Mouse (Mus musculus): ENCODE results near the gene Hint1.

The Hint1 gene

DNA sequence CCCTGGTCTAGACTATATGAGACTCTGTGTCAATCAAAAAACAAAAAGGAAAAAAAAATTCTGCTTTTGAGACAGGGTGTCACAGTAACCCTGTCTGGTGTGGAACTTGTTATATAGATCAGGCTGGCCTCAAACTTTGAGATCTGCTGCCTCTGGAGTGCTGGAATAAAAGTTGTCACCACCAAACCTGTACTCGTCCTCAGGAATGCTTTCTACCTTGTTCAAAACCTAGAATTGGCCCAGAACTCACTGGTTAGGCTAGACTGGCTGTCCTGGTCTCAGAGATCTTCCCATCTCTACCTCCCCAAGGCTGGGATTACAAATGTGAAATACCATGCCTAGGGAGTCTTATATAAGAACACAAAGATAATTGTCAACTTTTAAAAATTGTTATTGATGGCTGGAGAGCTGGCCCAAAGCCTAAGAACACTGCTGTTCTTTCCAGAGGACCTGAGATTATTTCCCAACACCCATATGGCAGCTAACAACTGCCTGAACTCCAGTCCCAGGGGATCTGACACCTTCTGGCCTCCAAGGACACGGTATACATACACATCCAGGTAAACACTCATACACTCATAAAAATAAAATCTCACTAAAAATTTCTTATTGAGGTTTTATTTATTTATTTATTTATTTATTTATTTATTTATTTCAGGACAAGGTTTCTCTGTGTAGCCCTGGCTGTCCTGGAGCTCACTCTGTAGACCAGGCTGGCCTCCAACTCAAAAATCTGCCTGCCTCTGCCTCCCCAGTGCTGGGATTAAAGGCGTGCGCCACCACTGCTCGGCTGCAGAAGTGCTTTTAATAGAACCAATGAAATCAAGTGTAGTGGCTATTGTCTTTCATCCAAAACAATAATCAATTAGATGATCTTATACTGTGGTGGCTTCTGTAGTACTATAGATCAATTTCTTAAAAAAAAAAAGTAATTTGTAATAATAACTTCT lies 4.4 kb upstream of the Hint1 start:
- WGBS, result 91% methylated on average over 5 of the region's 5 CpGs

DNA sequence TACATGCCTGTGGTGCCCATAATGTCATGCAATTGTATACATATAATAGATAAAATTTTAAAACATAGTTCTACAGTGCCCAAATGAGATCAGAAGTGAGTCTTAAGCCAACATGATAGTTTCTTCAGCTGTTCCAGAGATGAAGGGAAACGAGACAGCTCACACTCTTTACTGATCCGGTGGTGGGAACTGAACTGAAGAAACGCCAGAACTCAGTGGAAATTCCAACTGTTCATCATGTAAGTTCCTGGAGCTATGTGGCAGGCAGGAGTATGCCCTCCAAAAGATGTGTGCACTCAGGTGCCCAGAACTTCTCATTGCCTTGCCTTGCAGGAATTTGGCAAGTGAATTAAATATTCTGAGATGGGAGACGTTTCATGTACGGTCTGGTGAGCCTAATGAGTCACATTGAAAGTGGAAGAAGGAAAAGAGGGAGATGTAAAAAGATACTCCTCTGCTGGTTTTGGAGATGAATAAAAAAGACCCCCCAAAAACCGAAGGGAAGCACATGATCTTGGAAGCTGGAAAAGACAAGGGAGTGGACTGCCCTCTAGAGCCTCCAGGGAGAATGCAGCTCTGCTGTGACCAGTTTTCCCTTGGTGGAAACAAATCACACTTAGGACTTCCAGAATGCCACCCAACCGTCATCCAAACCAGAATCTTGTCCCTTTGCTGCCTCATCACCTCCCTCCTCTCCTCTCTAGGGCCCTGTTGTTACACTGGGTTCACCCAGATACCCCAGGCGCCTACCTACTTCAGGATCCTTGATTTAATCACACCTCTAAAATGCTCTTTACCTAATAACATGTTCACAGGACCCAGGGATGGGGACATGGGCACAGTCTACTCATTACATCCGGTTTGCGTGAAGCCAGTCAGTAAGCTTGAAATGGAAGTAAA lies 3.3 kb upstream of the Hint1 start:
- 27% methylated on average over 10 of the region's 10 CpGs for WGBS

DNA sequence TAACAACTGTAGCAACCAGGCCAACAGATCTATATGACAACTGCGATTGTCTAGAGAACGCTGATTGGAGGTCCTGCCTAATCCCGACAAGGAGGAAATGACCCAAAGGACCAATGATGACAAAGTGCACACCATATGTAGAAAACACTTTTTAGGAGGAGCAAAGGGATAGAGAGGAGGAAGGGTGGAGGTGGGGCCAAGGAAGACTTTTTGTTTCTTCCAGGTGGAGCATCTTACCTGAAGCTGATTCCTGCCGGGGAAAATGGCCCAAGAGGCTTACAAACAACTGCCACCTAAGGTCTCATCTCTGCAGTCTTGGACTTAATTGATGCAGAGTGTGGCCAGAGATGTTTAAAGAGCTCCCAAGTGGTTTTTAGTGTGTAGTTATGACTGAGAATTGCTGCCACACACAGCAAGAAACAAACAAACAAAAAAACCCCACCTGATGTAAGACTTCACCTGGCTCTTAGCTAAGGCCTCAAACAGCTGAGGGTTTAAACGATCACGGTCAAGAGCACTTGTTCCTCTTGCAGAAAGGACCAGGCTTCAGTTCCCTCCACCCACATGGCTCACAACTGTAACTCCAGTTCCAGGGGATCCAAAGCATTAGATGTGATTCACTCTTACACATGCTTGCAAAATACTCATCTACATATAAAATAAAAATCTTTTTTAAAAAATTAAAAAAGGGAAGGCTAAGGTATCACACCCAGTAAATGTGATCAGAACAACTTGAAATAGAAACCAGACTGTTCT lies 675 bp upstream of the Hint1 start:
- WGBS, result 82% methylated on average over 6 of the region's 6 CpGs

DNA sequence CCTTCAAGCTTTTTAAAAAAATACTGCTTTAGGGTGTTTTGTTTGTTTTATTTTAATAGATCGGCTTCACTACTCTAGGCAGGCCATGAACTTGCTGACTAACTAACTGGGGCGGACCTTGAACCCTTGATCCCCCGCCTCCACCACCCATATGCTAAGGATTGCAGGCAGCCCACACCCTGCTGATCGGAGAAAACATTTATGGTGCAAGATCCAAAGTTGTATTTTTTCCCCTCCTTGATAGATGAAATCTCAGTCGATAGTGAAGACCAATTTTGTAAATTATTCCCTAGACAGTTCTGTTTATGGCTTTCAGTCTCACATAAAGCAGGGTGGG lies 834 bp downstream of the Hint1 start:
- 4% methylated on average over 5 of the region's 5 CpGs for WGBS

DNA sequence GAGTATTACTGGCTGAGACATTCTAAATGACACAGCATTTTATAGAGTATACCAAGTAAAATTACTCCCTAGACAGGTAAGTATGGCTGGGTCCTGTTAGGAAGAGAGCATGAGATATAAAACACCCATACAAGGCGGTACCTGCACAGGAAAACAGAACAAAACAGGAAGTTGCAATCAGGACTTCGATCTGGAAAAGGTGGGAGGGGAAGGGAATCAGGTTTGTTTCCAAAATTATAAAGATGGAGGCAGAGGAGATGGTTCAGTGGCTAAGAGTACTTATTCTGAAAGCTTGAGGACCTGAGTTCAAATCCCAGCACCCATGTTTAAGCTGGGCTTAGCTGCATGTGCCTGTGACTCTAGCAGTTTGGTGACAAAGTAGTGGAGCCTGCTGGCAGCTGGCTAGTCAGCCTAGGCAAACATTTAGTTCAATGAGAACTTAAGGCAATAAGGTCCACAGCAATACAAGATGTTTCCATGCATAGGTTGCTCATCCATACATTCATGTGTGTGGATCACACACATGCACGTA lies 1.8 kb downstream of the Hint1 start:
- WGBS, result 76% methylated on average over 3 of the region's 3 CpGs

DNA sequence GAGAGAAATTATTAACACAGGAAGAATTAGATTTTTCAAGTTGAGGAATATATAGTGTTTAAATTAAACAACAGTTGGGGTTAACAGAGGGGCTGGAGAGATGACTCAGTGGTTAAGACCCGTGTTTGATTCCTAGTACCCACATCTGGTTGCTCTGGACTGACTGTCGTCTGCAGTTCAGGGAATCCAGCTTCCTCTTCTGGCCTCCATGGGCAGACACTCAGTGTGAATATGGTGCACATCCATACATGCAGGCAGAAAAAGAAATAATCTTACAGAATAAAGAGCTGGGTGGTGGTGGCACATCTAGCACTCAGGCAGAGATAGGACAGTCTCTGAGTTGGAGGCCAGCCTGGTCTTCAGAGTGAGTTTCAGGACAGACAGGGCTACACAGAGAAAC lies 2.3 kb downstream of the Hint1 start:
- WGBS, result 62% methylated on average over 2 of the region's 2 CpGs

DNA sequence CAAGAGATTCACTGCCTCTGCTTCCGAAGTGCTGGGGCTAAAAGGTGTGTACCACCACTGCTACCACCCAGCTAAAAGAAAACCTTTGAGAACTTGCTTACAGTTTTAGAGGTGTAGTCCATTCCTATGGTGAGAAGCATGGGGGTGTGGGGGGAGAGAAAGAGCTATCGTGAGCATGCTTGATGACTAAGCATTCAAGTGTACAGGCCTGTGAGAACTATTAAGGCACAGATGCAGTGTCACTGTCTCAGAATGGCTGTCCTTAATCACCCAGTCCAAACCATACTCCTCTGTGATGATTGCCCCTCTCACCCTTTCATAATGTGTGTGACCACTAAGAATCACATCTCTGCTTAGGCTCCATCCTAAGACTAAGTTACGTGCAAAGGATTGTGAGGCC lies 3.1 kb downstream of the Hint1 start:
- WGBS, result 53% methylated on average over 3 of the region's 3 CpGs

DNA sequence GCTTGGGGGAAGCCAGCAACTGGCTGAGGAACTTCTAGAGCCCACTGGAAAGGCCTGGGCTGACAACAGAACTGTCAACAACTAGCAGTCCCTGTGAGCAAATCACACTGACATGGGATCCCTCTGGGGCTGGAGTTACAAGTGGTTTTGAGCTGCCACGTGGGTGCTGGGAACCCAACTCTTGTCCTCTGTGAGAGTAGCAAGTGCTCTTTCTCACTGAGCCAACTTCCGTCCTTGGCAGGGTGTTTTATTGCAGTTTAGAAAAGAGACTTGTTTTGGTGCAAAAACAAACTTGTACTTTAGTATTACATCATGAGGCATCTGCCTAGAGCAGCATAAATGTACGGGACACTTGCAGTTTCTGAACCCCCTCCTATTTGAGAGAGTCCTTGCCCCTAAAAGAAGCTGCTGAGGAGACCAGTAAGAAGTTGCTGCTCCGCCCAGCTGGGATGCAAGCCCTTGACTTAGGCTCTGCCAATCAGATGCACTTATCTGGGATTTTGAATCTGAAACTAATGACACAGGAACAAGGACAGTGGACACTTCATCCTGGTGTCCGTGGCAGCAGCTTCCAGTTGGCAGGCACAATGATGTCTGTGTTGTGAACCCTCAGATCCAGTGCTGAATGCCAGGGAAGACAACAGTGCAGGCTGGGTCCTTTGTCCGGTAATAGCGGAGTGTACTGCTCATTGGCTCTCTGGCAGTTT lies 5.8 kb downstream of the Hint1 start:
- WGBS, result 56% methylated on average over 7 of the region's 7 CpGs

DNA sequence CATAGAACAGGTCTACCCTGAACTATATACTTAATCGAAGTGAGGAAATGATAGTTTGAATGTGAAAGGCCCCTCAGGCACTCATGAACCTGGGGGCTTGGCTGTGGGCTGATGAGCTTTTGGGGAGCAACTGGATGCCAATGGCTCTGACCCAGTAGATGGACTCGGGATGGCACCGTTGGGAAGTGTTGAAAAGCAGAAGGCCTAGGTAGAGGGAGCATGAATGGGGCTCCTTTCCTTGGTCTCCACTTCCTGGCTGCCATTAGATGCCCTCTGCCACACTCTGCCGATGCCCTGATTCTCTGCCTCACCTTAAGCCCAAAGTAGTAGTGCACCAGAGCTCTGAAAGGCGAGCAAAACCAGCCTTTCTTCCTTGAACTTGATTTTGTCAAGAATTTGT lies 9.8 kb downstream of the Hint1 start:
- WGBS, result 93% methylated on average over 5 of the region's 5 CpGs

DNA sequence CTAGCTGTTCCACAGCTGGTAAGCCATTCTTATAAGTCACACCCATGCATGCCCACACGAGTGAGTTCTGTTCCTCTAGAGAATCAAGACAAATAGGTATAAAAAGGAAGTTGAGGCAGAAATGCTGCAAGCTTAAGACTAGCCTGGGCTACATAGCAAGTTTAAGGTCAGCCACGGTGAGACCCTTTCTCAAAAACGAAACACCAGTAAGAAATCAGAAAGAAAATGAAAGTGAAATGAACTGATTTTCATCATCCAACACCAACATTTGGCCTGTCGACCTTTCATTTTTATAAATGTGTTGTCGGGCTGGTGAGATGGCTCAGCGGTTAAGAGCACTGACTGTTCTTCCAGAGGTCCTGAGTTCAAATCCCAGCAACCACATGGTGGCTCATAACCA lies 12.7 kb downstream of the Hint1 start:
- 83% methylated on average over 6 of the region's 6 CpGs for WGBS

DNA sequence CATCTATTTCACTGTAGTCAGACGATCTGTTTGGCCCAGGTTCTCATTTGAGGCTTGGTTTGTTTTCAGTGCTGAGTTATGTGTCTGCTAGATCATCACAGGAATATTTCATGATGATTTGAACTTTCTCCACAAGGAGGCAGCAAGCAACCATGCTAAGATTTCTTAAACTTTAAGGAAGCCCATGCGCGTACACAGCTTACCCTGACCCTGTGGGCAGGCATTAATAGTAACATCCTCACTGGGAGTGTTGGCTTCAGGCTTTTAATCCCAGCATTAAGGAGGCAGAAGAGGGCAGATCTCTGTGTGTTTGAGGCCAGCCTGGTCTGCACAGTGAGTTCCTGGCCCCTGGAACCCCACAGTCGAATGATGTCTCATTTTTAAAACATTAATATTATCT lies 13.3 kb downstream of the Hint1 start:
- WGBS, result 28% methylated on average over 4 of the region's 4 CpGs

DNA sequence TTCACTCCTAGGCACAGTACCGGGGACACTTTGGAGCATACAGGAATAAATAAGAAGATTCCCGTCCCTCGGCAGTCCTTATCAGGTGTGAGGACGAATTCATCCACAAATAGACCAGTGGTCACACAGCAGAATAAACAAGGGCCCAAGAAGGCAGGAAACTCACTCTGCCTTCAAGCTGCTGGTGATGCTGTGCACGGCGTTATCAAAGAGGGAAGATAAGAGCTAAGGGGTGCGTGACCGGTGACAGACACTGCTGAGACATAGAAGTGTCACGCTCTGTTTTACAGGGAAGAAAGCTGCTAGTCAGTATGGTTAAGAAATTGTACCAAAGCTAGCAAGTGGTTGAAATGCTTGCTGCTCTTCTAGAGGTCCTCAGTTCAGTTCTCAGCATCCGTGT lies 13.7 kb downstream of the Hint1 start:
- WGBS, result 91% methylated on average over 10 of the region's 10 CpGs

DNA sequence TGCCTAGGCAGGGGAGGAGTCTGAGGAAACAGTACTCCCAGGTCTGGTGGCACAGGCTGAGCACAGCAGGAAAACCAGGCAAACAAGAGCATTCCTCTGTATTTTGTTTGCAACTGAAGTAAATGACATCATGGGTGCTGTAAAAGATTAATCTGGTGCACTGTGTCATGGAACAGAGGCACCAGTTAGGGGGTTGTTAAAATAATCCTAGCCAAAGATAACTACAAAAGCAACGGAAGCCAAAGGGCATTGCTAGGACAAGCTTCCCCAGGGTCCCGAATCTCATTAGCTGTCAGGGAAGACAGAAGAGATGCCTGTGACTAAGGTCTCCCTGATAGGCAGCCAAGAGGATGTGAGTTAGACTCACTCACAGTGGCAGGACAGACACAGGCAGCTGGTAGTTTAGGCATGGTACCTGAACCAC lies 14.9 kb downstream of the Hint1 start:
- 53% methylated on average over 2 of the region's 2 CpGs for WGBS

DNA sequence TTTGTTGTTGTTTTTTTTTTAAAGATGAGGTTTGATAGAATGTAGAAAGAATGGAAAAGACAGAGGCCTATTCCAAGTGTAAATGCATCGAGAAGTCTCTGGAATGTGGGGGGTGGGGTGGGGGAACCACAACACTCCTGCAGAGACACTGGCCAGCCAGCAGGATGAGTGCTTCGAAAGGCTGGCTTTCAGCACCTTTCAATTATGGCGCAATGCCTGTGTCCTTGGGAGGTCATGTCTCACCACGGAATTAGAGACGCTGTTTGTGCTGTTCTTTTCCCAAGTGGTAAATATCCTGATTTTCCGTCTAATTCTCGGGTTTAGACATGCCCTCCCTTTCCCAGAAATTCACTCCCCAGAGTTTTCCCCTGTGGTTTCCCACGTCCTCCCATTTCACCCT lies 16.5 kb downstream of the Hint1 start:
- whole genome bisulfite sequencing, result 75% methylated on average over 8 of the region's 8 CpGs

DNA sequence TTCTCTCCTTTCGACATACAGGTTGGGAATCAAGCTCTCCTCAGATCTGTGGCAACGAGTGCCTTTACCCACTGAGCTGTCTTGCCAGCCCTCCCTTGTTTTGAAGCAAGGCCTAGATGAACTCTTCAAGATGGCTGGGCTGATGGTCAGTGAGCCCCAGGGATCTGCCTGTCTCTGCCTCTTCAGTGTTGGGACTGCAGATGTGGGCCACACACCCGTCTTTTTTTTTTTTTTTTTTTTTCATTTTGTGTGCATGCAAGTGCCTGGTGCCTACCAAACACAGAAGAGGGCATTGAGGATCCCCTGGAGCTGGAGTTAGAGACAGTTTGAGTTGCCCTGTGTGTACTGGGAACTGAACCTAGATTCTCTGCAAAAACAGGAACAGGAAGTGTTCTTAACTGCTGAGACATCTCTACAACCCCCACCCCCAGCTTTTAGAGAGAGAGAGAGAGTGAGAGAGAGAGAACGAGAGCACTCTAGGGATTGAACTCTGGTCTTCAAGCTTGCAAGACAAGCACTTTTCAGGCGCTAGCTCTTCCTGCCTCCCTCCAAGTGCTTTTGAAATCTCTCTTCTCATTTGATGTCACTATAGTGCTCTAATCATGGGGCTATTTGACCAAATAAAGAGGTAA lies 18.1 kb downstream of the Hint1 start:
- WGBS, result 79% methylated on average over 5 of the region's 5 CpGs

DNA sequence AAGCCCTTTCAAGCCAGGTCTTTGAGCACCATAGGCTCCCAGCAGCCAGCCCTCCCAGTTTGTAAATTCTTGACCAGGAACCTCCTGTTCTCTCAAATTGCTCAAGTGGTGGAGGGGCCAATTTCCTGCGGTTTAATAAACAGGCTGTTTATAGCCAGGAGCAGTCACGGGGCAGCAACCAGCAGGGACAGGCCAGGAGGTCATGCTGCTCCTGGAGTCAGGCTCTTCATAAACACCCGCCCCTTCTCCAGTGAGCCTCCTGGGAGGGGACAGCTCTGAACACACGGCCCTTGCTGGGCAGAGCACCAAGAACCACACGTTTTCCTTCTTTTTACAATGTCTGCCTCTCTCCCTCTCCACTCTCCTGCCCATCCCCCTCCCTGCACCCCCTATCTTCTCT lies 18.8 kb downstream of the Hint1 start:
- 45% methylated on average over 5 of the region's 5 CpGs for WGBS

DNA sequence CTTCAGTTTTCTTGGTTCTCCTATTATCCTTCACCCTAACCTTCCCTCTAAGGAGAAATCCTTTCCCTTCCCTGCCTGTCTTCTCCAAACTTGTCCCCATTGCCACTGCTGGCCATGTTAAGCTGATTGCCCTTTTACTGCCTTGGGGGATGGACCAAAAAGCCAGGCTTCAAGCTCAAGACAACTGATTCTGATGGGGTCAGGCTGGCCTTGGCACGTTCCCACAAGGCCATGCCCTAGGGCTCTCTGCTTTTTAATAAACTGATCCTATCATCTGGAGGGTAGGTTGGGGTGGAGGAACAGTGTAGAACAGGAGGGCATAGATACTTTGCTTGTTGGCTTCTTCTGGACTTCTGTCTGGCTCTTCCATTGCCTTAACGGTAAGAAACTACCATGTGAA lies 19.2 kb downstream of the Hint1 start:
- 92% methylated on average over 2 of the region's 2 CpGs for WGBS

DNA sequence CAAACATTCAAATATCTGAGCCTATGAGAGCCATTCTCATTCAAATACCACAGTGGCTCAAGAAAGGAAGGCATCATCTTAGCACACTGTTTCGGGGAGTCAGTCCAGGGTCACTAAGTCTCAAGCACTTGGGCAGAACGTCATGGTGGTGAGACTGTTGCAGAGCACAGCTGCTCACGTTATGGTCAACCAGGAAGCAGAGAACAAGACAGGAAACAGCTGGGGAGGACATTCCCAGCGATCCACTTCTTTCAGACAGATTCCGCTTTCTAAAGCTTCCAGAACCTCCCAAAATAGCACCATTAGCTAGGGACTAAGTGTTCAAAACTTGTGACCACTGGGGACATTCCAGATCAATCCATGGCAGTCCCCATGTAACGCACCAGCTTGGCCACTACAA lies 21.7 kb downstream of the Hint1 start:
- WGBS, result 75% methylated on average over 6 of the region's 6 CpGs

DNA sequence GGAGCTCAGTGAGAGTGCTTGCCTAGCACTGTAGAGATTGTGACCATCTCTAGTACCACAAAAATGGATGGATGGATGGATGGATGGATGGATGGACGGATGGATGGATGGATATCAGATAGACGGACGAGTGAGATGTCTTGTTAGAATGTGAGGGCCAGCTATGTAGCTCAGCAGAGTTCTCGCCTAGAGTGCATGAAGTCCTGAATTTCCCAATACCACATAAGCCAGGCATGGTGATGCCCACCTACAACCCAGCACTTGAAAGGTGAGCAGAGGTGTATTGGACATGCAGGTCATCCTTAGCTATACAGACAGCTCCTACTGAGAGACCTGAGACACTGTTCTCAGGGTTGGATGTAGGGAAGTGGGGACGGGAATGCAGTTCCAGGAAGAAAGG lies 25.2 kb downstream of the Hint1 start:
- WGBS, result 91% methylated on average over 5 of the region's 5 CpGs

DNA sequence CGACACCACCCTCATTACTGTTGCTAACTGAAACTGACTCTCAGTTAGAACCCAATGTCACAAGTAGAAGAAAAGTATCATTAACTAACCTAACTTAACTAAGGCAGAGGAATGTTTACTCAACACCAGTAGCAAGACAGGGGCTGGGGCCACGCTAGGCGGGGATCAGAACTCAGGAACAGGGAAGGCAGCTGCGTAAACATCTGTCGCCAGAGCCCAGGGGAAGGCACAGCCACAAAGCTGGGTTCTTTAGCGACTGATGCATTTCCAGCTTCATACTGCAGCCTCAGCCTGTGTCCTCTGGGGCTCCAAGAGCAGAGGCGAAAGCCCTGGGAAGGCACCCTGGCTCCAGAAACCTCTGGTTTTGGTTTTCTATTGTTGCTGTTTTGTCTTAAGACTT lies 25.9 kb downstream of the Hint1 start:
- 83% methylated on average over 7 of the region's 7 CpGs for WGBS

DNA sequence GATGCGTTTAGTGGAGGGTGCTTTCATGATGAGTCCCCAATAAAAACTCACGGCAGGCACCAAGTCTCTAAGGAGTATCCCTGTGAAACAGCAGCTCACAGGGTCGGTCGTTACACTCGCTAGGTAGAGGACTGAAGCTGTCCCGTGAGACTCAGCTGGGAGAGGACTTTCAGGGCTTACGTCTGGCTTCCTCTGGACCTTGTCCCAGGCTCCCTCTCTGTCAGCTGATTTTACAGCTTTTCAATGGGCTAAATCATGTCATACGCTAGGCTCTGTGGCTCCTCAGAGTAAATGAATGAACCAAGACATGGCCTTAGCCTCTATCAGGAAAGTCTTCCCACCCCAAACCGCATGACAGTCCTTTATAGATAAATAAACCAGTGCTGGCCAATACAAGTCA lies 28.4 kb downstream of the Hint1 start:
- 84% methylated on average over 9 of the region's 9 CpGs for WGBS

Data from cerebral cortex, adult 2 months (tissue).